Mouse (Mus musculus) lung, adult 2 months (tissue): Measurements from ENCODE around the gene Gm5741.

Source experiments
- CTCF ChIP-seq: fragments of 200-500 bp; IDR thresholded peaks from 2 replicates; pipeline ENCODE4 v1.5.1; 2011; ENCODE audit warnings: mild to moderate bottlenecking, low read length, control low read depth; ENCODE audit not compliant: insufficient read depth
- POLR2A ChIP-seq: fragments of 200-500 bp; IDR thresholded peaks from 2 replicates; pipeline ENCODE4 v1.6.1; 2011; ENCODE audit warnings: low read depth, mild to moderate bottlenecking, control low read depth, low read length, borderline replicate concordance; ENCODE audit errors: extremely low read depth

GRCm38 (mm10) chr8:85023846-85024245 lies 43.9 kb downstream of the Gm5741 start:
- TF ChIP-seq POLR2A (no peak), CTCF (no peak)
